Mouse (Mus musculus) bone marrow, adult 2 months (tissue): Measurements from ENCODE around the gene Adap2. TPM values are rescaled to one million over a fixed set of nuclear protein-coding genes. Genes with fewer than 3 reads are reported as not detected.

ENCODE experiments used
- H3K27ac ChIP-seq: fragments of 200-500 bp; 2 replicates; pipeline ENCODE4 v1.5.1; 2012; ENCODE audit warnings: low read depth, mild to moderate bottlenecking, control low read depth, inconsistent platforms, low read length; ENCODE audit not compliant: control insufficient read depth, poor library complexity, insufficient read depth
- H3K4me1 ChIP-seq: fragments of 200-500 bp; 2 replicates; pipeline ENCODE4 v1.6.1; 2011; ENCODE audit warnings: low read length; ENCODE audit not compliant: control insufficient read depth, insufficient read depth
- H3K4me3 ChIP-seq: fragments of 200-500 bp; replicated peaks from 2 replicates; pipeline ENCODE3; 2011; ENCODE audit warnings: mild to moderate bottlenecking, low read depth, low read length, control low read depth; ENCODE audit not compliant: control insufficient read depth
- CTCF ChIP-seq: fragments of 200-500 bp; IDR thresholded peaks from 2 replicates; pipeline ENCODE4 v1.5.1; 2011; ENCODE audit warnings: low read length, control low read depth; ENCODE audit not compliant: control insufficient read depth, insufficient read depth
- POLR2A ChIP-seq: fragments of 200-500 bp; IDR thresholded peaks from 2 replicates; pipeline ENCODE4 v1.6.1; 2011; ENCODE audit warnings: low read depth, mild to moderate bottlenecking, control low read depth, low read length, borderline replicate concordance; ENCODE audit not compliant: control insufficient read depth
- WGBS: fragments of 180-500 bp; shearing (Covaris S2); methylation state at CpG from one replicate; pipeline ENCODE4 v1.1.7; 2018; 5-methylcytosine and 5-hydroxymethylcytosine counted together
- polyA plus RNA-seq: library from polyadenylated mRNA; stranded (reverse); fragments of >200 nt; gene quantifications from 2 replicates; pipeline ENCODE4 v1.2.4, GENCODE M21; 2011; ENCODE audit warnings: low replicate concordance; ENCODE audit not compliant: missing spikeins, insufficient read depth, insufficient read length

Adap2 gene
- polyA plus RNA-seq, 1 experiment = 4.8 TPM

DNA sequence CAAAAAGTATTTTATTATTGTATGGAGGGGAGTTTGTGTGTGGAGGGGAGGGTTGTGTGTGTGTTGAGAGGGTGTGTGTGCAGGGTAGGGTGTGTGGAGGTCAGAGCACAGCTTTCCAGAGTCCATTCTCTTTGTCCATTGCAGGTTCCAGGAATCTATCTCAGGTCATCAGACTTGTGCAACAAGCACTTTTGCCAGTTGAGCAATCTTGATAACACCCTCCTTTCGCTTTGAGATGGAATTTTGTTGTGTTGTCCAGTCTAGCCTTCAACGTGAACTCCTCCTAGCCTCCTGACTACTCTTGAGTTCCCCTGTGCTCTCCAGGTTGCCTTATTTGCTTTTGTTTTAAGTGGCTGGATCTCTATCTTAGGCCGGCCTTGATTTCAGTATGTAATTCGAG is 36.4 kb downstream of the Adap2 start:
- TF ChIP-seq CTCF = no peak
- no peak for TF ChIP-seq POLR2A
- 81% methylated on average over 4 of the region's 4 CpGs for WGBS

DNA sequence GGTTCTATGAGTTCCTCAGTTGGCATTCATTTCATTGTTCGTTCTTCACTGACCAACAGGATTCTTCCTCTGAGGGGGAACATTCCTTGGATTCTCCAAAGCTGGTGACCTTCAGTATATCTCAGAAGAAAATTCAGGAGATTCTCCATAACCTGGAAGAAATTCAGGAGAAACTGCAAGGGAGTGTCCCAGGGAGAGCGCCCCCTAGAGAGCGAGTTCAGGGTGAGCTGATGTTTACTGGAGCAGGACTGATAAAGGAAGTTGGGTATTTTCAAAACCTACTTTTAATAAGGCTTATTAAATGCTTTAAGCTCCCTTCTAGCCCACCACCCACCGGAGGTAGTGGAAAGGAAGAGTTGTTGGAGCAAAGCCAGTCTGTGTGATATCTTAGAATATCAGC is 39.9 kb downstream of the Adap2 start:
- TF ChIP-seq POLR2A (no peak), CTCF (no peak)
- no peaks in the 10 kb centered on the region for H3K4me1 ChIP-seq
- 87% methylated on average over 4 of the region's 4 CpGs for WGBS

More for the DNA sequence above, 36.4 kb downstream of the Adap2 start:
- Histone ChIP-seq H3K27ac (no peak overlapping the region), H3K4me3 (no peak overlapping the region), H3K4me1 (no peaks in the 10 kb centered on the region)

DNA sequence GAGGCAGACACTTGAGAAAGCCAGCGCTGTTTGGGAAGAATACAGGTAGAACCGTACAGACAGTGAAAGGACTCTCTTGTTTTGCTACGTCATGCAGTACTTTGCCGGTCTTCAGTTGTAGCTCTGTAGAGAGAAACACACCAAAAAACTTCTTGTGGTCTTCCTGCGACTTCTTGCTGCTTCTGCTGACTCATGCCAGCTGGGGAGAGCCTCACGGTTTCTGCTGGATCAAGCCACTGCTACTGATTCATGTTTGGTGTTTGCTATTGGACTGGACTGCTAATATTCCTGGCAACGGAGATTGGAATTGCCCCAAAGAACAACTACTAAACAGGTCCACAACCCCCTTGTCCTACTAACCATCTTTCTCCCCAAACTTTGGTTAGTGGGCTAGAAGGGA is 42.4 kb downstream of the Adap2 start:
- TF ChIP-seq POLR2A (no peak), CTCF (no peak)
- H3K27ac ChIP-seq = no peak overlapping the region
- no peak overlapping the region for H3K4me3 ChIP-seq
- no peaks in the 10 kb centered on the region for H3K4me1 ChIP-seq
- WGBS = 76% methylated on average over 7 of the region's 7 CpGs

More for the DNA sequence above, 39.9 kb downstream of the Adap2 start:
- H3K27ac ChIP-seq = no peak overlapping the region
- H3K4me3 ChIP-seq = no peak overlapping the region

DNA sequence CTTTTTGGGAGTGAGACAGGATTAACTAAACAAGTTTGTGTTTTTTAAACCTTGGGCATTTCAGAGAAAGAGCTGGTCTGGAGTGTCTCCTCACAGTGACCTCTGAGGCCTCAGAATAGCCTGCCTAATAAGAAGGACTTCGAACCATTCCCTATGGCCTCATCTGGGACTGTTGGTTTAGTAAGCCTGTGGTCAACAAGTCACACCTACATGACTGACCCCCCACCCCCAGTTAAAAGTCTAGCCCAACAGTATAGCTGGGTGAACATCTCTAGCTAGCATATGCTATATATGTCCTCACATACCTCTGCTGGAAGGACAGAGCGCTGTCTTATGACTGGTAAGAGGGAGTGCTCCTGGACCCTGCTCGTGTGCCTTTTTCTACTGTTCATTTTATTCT is 45.4 kb downstream of the Adap2 start:
- 84% methylated on average over 3 of the region's 3 CpGs for WGBS
- Histone ChIP-seq H3K4me3 (no peak overlapping the region), H3K4me1 (no peaks in the 10 kb centered on the region), H3K27ac (no peak overlapping the region)
- TF ChIP-seq POLR2A = no peak
- TF ChIP-seq CTCF = no peak

DNA sequence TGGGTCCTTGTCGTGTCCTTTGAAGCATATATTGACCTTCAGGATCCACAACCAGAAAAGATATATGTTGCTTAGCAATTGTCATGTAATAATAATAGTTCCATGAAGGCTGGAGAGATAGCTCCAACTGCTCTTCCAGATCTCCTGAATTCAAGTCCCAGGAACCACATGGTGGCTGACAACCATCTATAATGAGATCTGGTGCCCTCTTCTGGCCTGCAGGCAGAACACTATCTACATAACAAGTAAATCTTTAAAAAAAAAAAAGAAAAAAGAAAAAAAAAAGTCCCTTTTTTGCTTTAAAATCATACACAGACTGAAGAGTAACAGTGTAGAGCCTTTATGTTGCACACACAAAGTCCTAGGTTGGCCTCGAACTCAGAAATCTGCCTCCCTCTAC is 45.9 kb downstream of the Adap2 start:
- Histone ChIP-seq H3K4me3 (no peak overlapping the region), H3K27ac (no peak overlapping the region), H3K4me1 (no peaks in the 10 kb centered on the region)
- 90% methylated on average over 2 of the region's 2 CpGs for WGBS
- TF ChIP-seq CTCF = no peak
- TF ChIP-seq POLR2A = no peak

DNA sequence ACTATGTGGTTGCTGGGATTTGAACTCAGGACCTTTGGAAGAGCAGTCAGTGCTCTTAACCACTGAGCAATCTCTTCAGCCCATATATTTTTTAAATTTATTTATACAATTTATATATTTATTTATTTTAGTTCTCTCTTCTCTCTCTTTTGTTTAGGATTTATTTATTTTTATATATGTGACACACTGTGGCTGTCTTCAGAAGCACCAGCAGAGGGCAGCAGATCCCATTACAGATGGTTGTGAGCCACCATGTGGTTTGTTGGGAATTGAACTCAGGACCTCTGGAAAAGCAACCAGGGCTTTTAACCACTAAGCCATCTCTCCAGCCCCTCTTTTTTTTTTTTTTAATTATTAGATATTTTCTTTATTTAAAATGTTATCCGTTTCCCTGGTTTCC is 46.4 kb downstream of the Adap2 start:
- 75% methylated on average over 1 of the region's 1 CpGs for WGBS
- no peak overlapping the region for H3K27ac ChIP-seq
- no peak for TF ChIP-seq POLR2A
- TF ChIP-seq CTCF = peak; percentile 53
- no peak overlapping the region for H3K4me3 ChIP-seq
- H3K4me1 ChIP-seq = no peaks in the 10 kb centered on the region

DNA sequence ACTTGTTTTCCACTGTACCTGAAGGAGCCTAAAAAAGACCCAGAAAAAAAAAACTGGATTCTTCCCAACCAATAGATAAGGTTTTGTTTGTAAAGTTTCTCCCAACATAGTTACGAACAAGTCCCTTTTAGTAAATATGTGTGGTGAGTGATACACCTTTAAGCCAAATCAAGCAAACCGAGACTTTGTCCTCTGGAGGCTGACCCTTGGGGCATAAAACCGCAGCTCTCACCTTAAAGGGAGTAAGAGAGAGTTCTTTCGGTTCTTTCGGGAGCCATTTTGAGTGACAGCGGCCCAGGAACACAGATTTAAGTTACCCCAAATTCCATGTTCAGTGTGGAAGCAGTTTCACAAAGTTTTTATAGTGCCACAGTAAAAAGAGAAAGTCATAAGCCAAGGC is 48.4 kb downstream of the Adap2 start:
- Histone ChIP-seq H3K27ac (no peak overlapping the region), H3K4me1 (no peaks in the 10 kb centered on the region), H3K4me3 (no peak overlapping the region)
- WGBS = 86% methylated on average over 6 of the region's 6 CpGs
- no peak for TF ChIP-seq POLR2A

DNA sequence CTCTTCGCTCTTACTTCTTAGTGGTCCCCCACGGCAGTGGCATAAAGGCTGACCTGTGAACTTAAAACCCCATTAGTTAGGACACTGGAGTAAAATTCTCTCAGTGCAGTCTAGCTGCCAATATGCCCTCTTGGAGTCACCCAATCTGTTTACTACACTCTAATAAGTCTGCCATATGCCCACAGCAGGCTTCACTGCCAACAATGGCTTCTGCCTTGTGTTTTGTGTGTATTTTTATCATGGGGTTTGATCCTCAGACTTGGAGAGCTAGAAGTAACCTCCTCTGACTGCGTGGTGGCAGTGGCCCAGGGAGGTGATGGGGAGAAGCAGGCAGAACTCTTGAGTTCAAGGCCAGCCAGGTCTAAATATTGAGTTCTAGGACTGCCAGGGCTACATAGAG is 50.1 kb downstream of the Adap2 start:
- Histone ChIP-seq H3K4me1 (no peaks in the 10 kb centered on the region), H3K27ac (no peak overlapping the region), H3K4me3 (no peak overlapping the region)
- 76% methylated on average over 3 of the region's 3 CpGs for WGBS
- no peak for TF ChIP-seq POLR2A
- no peak for TF ChIP-seq CTCF

DNA sequence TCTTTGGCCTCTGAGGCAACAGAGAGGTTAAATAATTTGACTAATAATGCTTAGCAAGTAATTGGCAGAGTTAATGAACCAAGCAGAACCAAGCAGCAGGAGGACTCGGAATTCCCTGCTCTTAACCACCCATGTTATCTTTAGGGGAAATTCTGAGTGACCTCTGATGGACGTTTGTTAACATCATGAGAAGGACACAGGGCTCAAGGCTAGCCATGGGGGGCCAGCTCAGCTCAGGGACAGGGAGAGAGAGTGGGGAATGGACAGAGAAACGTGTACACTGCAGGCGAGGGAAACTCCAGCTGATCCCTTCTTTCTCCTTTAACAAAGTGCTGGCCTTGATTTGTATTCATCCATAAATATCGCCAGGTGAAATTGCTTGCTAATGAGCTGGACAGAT is 51.0 kb downstream of the Adap2 start:
- 72% methylated on average over 5 of the region's 5 CpGs for WGBS

DNA sequence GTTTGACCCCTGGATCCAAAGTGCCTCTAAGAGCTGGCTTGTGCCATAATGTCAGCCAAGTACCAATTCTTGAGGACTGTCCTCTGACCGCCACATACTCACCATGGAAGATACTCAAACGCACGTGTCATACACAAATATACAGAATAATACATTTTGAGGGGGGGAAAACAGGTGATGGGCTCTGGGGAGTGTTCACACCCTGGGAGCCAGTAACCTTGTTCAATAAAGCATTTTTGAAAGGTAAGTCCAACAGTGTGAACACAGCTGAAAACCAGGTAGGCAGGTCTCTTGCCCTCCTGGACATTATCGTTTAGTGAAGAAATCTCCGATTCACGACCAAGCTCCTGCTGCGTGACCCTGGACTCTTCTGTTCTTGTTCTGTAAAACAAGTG is 54.6 kb downstream of the Adap2 start:
- Histone ChIP-seq H3K27ac (no peak overlapping the region), H3K4me3 (no peak overlapping the region), H3K4me1 (no peaks in the 10 kb centered on the region)
- 40% methylated on average over 7 of the region's 7 CpGs for WGBS
- TF ChIP-seq CTCF (no peak), POLR2A (no peak)

More for the DNA sequence above, 51.0 kb downstream of the Adap2 start:
- Histone ChIP-seq H3K27ac (no peak overlapping the region), H3K4me1 (no peaks in the 10 kb centered on the region), H3K4me3 (no peak overlapping the region)
- no peak for TF ChIP-seq POLR2A
- no peak for TF ChIP-seq CTCF
